Mouse (Mus musculus) heart, postnatal 0 days (tissue): ENCODE measurements around the gene Ap1g1.

Experiments
- CTCF ChIP-seq: IDR thresholded peaks from 2 replicates; pipeline ENCODE4 v1.5.1; 2016; ENCODE audit warnings: antibody characterized with exemption, control low read depth, low read depth
- EP300 ChIP-seq: IDR thresholded peaks from 2 replicates; pipeline ENCODE4 v1.6.1; 2016; ENCODE audit warnings: antibody characterized with exemption, low read depth

DNA sequence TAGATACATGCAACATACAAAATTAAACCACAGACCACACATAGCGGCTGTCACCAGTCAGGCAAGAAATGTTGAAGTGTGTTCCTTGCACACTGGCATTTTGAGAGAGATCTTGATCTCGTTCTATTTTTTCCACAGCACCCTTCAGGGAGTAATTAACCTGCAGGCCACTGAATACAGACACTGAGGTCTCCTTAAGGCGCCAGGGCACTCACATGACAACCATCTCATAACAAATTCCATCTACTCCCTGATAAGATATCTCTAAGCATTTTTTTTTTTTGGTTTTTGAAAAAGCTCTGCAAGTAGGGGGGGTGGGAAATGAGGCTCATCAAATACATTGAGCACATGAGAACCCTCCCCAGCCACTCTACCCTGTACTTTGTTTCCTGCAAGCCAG, 21.5 kb upstream of the Ap1g1 start:
- TF ChIP-seq CTCF, result no peak
- TF ChIP-seq EP300, result no peak
